Mouse (Mus musculus) E14TG2a.4 (cell line): ENCODE measurements around the gene Rbm47.

ENCODE experiments used
- CTCF ChIP-seq: conservative IDR thresholded peaks from 2 replicates; pipeline ENCODE4 v1.5.1; 2014; ENCODE audit warnings: low read length
- NANOG ChIP-seq: IDR thresholded peaks from 2 replicates; pipeline ENCODE4 v1.6.1; 2014; ENCODE audit warnings: borderline replicate concordance, low read length, mixed read lengths

- TF ChIP-seq CTCF (no peak), NANOG (no peak)
Measured at GRCm38 (mm10) chr5:66124931-66125330, 48.0 kb downstream of the Rbm47 start.
